Mouse (Mus musculus) thymus, postnatal 4 days (tissue): ENCODE data around the gene Ppp4c.

Experiments used
- DNase-seq: peaks from one replicate; pipeline ENCODE4 v3.0.0; 2021

Gene Ppp4c

DNA sequence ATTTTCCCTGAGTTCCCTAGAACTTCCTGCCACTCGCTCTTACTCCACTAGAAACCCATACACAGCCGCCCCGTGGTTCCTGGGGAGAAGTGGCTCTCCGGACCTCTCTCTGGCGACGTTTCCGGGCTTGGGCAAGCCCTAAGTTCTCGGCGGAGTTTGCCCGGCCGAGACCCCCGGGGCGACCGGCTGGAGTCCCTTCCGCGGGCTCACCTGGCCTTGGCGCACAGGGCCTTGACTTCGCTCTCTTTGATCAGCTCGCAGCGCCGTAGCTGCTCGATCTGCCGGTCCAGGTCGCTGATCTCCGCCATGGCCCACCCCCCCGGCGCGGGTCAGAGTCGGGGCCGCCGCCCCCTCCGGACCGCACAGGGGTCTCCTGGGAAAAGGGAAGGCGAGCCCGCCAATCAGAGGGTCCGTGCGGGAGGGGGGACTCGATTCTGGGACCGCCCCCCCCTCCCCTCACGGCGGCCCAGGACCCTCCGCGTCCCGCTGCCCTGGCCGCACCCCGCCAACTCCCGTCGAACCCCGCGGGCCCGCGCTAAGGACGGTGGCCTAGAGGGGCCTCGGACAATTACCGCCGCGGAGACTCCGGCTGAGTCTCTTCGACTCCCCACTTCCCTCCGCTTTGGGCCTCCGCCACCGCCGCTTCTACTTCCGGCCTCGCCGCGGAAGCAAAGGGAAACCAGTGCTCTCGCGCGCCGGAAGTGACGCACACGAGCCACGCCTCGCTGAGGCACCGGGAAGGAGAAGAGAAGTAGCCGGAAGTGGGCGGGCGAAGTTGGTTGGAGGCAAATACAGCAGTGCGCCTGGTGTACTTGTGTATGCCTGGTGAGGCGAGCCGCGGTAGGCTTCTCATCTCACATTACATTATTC lies at the start of gene Ppp4c:
Gene Ppp4c, minus strand, starts transcription at position 646 of the 870 bp plus-strand sequence.
- DNase-seq, result peak; percentile 98

DNA sequence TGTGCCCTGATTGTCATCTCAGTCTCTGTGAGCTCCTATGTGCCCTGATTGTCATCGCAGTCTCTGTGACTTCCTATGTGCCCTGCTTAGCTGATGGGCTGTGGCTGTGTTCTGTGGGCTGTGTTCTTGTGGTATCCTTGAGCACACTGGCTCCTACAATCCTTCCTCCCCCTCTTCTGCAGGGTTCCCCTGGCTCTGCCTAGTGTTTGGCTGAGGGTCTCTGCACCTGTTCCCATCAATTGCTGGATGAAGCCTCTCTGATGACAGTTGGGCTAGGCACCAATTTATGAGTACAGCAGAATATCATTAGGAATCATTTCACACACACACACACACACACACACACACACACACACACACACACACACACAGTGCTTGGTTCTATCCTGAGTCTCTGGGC lies 41.0 kb upstream of the Ppp4c start:
- no peak for DNase-seq

DNA sequence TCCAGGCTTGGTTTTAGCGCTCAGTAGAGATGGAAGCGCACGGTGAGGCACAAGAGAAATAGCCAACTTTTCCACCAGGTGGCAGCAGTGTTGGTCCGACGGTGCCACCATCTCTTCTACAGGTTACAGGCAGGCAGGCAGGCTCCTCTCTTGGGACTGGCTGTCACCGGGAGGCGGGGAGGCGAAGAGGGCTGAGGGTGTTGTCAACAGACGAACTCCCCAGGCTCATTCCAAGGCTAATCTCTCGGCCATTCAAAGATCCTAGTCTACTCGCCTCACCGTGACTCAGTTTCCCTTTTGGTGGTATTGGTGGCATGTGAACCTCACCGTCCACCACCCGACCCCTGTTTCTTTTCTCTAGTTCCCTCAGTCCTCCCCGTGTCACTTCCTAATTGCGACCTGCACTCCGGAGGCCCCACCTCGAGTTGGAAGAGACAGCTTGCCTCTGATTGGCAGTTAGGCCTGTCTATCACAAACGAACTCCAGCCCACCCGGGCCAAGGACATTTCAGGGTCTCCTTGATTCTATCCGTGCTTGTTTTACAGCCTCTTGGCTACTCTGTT lies 39.8 kb upstream of the Ppp4c start:
- peak; percentile 91 for DNase-seq

DNA sequence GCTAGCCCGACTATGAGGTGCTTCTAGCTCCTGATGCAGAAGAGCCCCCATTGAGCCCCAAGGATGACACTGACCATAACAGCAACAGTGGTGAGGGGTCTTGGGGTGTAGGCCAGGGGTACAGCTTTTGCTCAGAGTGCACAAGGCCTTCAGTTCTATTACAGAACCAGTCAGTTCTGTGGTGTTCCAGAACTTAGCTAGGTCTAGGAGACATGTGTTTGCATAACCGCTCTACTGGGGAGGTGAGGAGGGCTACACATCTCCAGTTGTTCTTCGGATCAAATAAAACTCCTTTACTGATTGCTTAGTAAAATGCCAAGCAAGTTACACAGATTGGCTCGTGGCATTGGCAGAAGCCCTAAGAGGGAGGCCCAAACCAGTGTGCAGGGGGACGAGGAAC lies 39.2 kb upstream of the Ppp4c start, which contains the start of gene 4930451I11Rik:
Gene 4930451I11Rik, minus strand, starts transcription at position 101 of the 400 bp plus-strand sequence.
- no peak for DNase-seq

DNA sequence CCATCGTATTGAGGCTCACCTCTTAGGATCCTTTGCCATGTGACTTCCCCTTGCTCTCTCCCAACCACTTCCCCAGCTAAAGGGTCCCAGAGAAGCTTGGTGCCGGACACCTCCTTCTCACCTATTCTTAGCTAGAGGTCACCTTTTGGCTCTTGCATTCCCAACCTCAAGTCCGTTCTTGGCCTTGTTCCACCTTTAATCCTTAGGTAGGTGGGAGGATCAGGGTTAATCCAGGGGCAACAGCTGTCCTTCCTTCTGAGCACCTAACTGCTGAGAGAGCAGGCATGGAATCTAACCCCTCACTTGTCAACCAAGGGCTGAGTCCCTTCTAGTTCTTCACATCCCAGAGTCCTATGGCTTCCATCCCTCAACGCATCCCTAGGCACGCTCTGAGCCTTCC lies 33.7 kb upstream of the Ppp4c start:
- DNase-seq, result no peak

DNA sequence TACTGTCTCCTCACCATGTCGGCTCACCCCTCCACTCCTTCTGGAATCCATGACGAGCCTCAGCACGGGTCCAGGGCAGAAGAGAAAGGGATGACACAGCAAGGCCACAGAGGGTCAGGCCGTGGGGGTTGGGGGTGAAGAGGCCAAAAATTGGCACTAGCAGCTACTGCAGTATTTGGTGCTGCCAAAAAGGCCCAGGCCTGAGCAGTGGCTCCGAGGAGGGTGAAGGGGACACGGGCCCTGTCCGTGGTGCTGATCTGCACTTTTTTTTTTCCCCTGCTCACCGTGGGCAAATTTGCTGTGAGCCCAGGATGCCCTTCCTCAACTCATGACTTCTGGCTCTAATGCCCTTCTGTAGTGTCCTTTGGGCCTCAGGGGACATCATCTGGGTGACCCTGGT lies 33.1 kb upstream of the Ppp4c start:
- peak; percentile 66 for DNase-seq

DNA sequence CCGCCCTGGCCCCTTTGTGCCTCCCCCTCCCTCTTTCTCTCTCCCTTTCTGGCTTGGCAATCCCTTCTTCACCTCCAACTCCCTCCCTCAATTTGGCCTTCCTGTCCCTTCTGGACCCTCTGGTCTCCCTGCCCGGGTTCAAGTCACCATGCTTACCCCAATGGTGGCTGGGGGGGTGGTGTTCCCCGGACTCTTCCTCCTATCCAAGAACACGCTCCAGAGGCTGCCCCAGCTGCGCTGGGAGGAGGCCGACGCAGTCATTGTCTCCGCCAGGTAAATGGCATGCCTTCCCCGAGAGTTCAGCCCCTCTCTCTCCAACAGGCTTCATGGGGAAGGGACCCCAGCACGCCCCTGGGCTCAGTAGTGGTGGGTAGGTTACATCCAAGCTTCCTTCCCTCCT lies 31.6 kb upstream of the Ppp4c start:
- no peak for DNase-seq

DNA sequence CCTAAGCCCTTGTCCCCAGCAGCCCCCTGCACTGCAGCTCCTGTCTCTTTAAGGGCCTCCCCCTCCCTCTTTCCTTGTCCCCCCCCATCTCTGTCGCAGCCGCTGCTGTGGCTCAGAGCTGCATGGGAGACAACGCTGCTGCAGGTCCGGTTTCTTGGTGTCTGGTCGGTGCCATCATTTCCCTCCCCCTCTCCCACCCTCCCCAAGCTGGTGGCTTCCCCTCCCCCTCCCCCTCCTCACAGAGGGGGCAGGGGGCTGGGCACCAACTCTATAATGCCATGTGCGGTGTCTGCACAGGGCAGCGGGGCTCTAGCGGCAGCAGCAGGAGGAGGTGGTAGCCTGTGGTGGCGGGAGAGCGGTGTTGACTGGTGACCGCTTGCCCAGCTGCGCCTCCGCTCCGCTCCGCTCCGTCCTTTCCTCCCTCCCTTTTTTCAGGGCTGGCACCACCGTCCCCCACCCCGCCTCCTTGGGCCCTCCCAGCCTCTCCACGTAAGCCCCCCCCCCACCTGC lies 31.0 kb upstream of the Ppp4c start:
- DNase-seq, result no peak

DNA sequence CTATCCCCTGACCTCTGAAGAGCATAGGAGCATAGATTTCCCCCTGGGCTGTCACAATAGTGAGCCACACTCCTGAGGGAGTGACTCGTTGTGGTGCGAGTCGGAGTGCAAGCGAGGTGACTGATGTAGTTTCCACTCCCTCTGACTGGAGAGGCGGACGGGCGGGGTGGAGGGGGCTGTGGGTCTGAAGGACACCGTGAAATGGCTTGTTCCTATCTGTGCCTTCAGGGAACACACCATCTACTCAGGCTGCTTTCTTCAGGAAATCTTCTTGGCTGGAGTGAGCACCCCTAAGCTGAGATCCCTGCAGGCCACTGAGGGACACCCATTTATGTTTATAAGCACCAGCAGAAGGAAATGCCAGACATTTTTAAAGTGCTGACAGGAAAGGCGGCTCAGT lies 30.4 kb upstream of the Ppp4c start:
- no peak for DNase-seq

DNA sequence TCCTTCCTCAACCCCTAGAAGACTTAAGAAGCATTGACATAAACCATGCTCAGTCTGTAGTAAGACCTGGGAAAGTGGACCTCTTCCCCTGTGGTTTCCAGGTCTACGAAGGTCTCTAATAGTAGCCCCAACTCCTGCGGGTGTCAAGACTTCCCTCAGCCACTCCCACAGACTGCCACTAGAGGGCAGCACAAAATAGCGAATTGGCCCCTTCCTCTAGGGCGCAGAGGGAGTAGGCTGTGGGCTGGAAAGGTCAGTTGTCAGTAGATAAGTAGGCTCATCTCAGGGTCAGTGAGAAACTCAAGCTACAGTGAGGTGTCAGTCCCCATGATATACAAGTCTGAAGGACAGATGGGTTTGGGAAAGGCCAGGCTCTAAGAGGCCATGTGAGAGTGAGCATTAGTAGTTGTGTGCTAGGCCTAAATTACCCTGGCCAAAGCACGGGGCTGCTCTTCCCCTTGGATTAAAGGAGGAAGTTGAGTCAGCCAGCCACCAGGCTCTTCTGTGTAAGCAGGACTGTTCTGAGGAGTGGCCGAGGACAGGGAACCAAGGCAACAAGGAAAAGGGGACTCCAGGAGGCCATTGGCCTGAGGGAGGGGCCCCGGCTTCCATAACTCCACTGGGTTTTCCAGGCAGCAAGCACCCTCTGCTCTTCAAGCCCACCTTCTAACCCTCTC lies 29.7 kb upstream of the Ppp4c start:
- DNase-seq, result peak; percentile 87

DNA sequence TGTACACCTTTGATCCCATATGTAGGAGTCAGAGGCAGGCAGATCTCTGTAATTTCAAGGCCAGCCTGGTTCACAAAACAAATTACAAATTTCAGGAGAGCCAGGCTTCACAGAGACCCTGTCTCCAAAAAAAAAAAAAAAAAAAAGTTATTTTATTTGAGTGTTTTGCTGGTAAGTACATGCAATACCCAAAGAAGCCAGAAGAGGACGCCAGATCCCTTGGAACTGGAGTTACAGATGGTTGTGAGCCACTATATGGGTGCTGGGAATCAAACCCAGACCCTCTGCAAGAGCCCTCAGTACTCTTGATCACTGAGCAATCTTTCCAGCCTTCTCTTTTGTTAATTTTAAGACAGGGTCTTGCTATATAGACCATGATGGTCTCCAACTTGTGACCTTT lies 26.5 kb upstream of the Ppp4c start:
- DNase-seq, result no peak

DNA sequence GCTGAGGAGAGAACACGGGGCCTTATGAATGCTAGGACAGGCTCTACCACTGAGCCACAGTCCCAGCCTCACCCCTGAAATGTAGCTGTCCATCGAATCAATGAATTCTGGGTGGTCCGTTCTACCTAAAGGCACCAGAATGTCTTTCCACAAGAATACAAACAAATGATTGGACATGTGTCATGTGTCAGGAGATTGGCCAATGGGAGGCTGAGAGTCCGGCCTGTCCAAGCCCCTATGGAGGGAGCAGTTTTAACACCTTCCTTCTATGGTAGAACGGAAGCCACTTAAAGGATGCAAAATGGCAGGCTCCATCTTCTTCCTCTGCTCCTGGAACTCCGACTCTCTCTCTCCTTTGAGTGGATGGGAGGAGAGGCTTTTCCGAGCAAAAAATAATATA lies 25.3 kb upstream of the Ppp4c start:
- DNase-seq, result no peak

DNA sequence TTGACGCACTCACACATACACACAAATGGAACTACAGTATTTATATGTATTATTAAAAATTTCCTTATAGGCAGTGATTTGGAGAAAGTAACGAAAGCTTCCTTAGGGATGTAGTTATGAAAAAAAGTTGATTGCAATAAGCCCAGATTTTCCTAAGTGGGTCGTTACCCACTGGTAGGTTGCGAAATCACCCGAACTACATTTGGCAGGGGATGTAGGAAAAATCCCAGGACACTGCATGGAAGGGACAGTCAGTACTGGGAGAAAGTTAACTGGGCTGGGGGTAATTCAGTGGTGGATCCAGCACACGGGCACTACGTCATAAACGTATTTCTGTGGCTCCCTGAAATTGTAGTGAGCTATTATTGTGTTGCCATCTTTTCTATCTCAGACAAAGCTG lies 24.2 kb upstream of the Ppp4c start:
- no peak for DNase-seq

DNA sequence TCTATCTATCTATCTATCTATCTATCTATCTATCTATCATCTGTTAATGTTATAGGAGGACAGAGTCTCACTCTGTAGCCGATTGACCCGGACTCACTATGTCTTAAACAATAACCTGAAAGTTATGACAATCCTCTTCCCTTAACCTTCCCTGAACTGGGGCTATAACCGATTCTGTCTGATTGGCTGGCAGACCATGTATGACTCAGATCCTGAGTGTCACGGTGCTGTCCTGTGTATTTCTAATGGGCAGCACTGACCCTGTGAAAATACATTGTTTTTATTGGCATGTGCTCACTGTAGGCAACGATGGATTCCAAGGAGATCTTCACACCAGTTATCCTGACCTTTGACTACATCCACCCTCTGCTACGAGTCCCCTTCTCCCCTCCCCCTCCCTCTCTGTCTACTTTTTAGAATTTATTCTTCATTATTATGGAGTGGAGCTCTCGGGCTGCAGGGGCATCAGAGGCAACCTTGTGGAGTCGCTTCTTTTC lies 23.5 kb upstream of the Ppp4c start:
- no peak for DNase-seq

DNA sequence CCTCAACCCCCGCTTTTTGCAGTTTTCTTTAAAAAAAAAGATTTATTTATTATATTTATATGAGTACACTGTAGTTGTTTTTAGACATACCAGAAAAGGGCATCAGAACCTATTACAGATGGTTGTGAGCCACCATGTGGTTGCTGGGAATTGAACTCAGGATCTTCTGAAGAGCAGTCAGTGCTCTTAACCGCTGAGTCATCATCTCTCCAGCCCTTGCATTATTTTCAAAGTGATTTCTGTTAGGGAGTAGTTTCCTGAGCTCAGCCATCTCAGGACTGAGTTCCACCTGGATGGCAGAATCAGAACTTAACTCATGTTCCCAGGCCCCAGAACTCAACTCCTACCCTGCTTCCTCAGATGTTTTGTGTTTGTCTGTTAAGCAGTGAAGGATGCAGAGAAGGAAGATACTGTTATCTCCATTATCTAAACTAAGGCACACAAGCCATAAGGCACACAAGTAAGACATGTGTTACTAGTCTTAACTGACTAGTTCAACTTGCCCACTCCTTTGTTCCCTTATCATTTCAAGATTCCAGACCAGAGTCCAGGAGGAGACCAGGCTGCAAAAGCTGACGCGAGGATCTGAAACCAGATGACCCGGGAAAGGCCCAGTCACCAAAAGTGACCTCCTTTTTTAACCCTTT lies 17.6 kb upstream of the Ppp4c start:
- DNase-seq, result no peak

DNA sequence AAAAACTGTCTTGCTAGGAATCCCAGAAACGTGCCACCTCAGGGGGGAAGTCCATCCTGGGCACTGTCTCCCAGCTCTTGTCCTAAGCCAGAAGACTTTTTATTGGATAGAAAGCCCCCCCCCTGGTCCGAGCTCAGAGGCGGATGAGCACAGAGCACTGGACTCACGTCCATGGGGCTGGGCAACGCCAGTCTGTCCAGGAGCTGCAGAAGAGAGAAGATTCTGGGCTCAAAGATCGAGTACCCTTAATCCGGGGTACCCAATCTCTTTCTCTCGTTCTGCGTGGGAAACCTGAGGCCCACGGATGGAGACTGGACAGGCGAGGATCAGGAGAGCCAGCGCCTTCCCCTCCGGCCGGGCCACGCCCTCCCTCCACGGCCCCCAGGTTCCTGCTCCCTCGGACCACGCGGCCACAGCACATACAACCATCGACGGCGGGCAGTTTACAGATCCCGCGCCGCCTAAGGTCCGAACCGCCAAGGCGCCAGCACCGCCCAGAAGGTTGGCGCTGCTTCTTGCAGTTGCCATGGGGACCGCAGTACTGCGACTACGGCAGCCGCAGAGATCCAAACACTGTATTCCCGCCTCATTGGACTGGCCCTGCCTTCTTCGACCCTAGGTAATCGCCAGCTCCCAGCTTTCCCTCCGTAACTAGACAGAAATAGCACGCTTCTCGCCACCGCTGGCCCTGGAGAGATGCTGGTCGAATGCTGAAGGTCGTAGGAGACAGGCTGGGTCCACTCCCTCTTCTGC lies 16.6 kb upstream of the Ppp4c start:
- peak; percentile 61 for DNase-seq

DNA sequence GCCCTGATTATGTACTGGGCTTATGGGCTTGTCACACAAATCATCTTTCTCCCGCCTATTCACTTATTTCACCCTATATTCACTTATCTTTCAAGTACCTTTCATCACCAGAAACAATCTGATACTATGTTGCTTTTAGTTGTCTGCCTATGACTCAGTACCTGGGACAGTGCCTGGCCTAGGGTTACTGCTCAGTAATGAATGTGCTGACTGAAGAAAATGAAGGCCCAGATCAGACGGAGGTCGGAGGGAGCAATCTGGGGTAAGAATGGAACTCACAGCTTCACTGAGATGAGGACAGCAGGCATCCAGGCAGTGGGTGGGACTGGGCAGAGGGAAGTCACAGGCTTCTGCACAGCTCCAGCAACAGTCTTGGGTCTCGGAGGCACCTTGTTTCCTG lies 15.1 kb upstream of the Ppp4c start:
- DNase-seq, result no peak

DNA sequence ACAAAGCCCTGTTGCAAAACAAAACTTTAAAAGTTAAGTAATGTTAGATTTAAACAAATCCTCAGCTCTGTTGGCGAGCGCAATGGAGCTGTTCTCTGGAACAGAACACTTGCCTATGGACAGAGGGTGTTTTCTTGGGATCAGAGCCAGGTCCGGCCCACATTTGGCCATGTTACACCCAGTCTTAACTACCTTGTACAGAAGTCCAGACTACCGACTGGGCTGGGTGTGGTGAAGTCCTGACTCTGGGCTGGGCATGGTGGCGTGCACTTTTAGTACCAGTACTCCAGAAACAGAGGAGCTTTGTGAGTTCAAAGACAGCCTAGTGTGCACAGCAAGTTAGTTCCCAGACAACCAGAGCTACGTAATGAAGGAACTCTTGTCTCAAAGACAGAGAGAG lies 14.7 kb upstream of the Ppp4c start:
- DNase-seq, result no peak

DNA sequence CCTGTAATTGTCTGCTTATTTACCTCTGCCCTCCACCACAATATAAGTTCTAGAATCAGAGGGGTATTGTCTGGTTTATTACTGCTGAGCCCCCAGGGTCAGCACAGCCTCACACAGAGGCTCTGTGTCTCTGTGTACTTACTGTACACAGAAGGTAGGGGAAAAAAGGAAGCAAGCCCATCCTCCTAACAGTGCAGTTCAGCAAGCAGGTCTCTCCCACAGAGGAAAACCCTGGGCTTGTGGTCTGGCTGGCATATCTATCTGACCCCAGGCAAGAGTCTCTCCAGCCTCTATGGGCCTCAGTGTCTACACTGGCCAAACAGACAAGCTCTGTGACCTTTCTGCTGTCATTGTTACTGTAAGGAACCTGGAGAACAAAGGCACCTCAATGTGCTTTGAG lies 11.5 kb upstream of the Ppp4c start:
- no peak for DNase-seq

DNA sequence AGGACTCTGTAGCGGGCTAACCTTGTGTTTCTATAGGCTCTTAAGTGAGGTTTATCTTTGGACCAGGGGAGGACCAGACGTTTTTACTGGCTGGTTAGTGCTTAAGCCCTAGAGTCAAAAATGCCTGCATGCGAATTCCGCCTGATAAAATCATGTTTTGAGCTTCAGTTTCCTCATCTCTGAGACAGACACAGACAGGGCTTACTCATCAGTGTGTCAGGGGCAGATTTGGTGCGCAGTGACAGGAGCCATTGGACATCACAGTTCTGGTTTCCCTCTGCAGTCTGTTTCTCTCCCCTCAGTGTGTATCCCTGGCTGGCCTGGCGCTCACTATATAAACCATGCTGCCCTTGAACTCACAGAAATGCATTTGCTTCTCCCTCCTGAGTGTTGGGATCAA lies 10.9 kb upstream of the Ppp4c start:
- DNase-seq, result no peak

DNA sequence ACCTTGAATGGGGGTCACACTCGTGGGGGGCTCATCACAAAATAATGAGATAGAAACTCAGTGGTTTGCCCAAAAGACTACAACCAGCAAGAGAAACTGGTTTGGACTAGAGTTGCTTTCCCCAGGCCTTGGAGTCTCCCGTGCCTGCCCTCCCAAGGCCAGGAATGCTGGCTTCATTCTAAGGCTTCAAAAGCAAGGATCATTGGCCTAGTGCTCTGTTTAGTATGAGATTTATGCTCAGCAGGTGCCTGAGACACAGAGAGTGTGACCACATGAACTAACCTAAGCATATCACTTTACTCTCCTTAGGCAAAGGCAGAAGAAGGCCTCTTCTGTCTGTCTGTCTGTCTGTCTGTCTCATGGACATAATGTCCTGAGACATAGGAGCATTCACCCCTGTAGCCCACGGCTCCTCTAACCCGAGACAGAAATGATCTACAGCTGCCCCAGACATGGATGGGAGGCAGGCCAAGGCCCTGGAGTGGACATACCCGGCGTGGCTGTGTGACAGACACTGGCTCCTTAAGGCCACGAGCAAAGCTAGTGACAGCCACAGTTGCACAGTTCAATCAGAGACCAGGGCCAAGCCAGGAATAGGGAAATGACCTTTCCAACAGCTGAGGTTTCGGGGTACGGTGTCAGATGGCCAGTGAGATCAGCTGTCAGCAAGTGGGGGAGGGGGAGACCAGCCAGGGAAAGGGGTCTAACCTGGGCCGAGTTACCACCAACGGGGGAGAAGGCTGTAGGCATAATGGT lies 10.0 kb upstream of the Ppp4c start:
- no peak for DNase-seq

DNA sequence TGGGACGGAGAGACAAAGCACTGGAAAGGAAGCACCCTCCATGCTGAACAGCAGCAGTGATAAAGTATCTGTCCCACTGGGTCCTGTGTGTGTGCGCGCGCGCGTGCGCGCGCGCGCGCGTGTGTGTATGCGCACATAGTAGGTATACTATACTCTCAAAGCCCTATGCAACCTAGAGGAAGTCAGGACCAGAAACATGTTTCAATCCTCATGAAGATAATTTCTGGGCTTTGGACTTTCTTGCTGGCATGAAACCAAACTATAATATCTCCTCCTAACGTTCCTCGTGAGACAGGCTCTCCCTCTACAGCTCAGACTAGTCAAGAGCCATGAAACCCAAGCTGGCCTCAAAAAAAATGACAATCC lies 8.7 kb upstream of the Ppp4c start:
- no peak for DNase-seq
